Mouse (Mus musculus) thymus, postnatal 0 days (tissue): Measurements from ENCODE around the gene Polr2i. TPM values are rescaled to one million over a fixed set of nuclear protein-coding genes. Genes with fewer than 3 reads are reported as not detected.

Experiments used
- DNase-seq: peaks from one replicate; pipeline ENCODE4 v3.0.0-alpha.2; 2015; ENCODE audit warnings: low spot score
- polyA plus RNA-seq: library from polyadenylated mRNA; unstranded; fragments of >200 nt; fragmentation: Nextera tagmentation; extraction: Ambion mirVana; gene quantifications from 2 replicates; pipeline ENCODE4 v1.2.1, GENCODE M21; 2015

The Polr2i gene
- polyA plus RNA-seq, 1 experiment from 2014 or later: 134 TPM

DNA sequence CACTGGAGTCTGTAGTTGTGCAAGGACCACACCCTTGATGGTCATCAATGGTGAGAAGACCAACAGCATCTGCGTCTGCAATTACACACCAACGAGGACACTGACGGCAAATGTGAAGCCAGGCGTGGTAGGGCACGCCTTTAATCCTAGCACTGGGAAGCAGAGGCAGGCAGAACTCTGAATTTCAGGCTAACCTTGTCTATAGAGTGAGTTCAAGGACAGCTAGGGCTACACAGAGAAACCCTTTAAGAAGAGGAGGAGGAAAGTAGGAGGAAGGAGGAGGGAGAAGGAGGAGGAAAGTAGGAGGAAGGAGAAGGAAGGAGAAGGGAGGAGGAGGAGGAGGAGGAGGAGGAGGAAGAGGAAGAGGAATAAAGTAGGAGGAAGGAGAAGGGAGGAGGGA, 33.8 kb downstream of the Polr2i start:
- DNase-seq: no peak

DNA sequence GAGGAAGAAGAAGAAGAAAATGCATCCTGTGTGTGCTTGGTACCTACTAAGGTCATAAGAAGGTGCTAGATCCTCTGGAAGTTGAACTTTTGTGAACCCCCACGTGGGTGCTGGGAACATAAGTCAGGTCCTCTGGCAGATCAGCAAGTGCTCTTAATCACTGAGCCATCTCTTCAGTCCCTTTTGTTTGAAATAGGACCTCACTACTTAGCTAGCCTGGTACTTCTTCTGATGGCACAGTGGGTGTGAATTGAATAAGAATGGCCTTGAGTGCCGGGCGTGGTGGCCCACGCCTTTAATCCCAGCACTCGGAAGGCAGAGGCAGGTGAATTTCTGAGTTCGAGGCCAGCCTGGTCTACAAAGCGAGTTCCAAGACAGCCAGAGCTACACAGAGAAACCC, 34.2 kb downstream of the Polr2i start:
- no peak for DNase-seq

DNA sequence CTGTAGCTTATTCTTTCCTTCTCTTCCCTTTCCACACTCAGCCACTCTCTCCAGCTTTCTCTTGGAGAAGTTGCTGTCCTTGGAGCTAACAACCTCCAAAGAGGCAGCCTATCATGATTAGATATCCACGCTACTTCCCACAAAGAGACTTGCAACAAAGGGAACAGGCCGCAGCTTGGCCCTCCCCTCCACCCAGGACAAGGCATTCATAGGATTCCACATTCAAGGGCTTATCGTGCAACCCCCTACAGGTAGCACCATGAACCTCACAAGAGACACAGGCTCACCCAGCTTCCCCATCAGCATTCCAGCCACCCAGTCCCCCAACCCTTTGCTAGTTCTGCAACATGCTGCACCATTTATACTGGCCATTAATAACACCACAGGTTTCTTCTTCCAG, 35.0 kb downstream of the Polr2i start:
- DNase-seq: no peak

DNA sequence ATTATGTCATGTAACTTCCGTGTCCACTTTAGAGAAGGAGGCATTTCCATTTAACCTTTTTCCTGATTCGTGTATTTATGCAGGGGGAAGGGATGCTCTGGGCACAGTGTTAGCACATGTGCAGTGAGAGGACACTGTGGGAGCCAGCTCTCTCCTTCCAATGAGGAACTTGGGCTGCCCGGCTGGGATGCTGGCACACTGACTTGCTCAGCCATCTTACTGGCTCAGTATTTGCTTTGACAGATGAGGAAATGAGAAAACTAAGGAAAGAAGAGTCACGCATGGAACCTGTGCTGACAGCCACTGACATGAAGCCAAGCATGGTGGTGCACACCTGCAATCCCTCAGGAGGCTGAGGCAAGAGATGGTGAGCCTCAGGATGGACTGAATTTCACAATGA, 37.9 kb downstream of the Polr2i start:
- DNase-seq: no peak

DNA sequence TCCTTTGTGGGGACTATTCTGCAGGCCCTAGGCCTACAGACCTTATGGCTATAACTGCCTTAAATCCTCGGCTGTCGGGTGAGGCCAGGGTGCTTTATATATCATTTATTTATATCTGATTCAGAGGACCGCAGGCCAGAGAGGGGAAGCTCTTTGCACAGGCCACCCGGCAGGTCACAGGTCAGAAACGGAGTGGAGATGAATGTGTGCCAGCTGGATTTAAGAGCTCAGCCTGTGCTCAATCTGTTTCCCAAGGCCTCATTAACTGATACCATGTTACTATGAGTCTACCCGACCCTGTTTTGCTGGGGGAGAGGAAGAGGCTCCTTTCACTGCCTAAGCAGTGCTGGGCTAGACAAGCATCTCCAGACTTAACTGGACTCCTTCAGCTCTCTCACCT, 42.6 kb downstream of the Polr2i start:
- DNase-seq: no peak

DNA sequence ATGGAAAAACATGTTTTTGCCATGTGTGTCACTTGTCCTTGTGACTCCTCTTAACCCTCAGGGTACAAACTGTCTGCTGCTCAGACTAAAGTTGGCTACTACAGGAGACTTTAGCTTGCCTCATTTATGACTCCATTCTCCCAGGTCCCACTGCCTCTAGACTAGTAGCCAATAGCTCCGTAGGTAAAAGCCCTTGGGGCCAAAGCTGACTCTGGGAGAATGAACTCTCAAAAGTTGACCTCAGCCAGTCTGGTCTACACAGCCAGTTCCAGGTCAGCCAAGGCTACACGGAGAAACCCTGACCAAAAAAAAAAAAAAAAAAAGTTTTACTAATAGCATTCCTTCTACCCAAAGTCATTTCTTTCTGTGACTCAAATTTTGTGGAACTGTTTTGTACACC, 47.2 kb downstream of the Polr2i start:
- no peak for DNase-seq

DNA sequence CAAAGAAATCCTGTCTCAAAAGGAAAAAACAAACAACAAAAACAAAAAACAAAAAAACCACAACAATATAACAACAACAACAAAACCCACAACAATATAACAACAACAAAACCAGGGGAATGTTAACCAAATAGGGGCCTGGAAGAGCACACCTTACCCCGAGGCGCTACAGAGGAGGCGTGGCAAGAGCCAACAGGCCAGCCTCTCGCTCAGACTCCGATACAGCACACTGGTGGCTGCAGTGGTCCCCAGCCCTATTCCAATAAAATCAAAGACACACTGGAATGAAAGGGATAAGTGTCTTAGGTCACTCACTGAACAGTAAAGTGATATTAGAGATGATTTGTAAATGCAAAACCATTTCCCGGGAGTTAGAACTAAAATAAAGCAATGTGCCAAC, 47.8 kb downstream of the Polr2i start:
- DNase-seq: peak; percentile 3

DNA sequence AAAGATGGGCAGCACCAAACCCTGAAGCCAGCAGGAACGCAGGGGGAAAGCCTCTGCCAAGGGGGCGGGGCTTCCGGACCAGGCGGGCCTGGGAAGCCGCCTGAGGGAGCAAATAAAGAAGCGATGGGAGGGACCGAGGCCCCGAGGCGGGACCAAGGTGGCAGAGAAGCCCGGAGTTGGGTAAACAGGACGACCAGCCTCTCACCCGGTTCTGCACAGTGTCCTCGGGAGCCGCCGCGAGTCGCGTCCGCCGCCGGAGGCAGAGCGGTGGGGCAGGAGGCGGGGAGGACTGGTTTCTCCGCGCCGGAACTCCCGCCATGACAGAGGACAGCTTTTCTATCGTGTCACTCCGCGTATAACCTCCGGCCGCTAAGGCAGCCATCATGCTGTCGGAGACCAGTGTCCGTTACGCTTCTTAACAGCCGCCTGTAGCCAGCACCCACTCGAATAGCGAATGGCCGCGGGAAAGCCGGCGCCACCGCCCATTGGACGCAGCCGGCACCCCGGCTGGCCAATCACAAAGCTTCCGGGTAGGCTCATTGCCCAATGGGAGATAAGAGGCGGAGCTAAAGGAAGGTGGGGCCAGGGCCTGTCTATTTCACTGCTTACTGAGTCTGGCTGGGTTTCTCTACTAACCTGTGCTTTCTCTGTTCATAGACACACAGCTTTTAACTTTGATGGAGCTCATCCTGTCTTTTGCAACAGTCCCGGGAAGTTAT, 48.4 kb downstream of the Polr2i start, which contains the start of the genes Thap8 and Wdr62:
Gene Thap8, plus strand, starts transcription at position 144 of the 719 bp plus-strand sequence.
Gene Wdr62, minus strand, starts transcription at position 469 of the 719 bp plus-strand sequence.
- DNase-seq: peak; percentile 93

DNA sequence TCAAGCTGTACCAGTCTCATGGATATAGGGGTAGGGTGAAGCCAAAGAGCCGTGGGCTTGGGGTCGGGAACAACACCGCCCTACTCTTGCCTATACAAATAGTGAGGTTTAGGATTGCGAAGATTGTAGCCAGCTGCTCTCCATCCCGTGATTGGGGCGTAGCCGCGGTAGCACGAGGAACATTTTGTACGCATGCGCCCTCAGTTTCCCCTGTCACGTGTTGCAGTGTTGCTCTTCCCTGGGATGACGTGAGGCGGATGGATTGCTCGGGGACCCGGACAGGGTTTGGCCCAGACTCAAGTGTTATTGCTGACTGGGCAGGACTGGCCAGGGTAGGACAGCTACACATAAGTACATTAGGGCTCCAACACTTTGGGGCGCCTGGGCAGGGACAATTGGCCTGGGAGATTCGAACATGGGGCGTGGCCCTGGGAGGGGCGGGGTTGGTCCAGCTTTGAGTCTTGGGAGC, 49.0 kb downstream of the Polr2i start:
- peak; percentile 82 for DNase-seq

DNA sequence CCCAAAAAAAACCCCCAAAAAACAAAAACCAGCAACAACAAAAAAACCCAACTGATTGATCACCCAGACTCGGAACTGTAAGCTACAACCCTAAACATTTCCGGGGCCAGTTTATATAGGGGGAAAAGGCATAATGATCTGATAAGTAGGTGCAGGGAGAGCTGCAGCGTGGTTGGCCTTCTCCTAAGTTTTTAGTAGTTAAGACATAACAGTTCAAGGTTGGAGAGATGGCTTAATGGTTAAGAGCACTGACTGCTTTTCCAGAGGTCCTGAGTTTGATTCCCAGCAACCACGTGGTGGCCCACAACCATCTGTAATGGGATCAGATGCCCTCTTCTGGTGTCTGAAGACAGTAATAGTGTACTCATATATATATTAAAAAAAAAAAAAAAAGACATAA, 49.8 kb downstream of the Polr2i start:
- DNase-seq: no peak

DNA sequence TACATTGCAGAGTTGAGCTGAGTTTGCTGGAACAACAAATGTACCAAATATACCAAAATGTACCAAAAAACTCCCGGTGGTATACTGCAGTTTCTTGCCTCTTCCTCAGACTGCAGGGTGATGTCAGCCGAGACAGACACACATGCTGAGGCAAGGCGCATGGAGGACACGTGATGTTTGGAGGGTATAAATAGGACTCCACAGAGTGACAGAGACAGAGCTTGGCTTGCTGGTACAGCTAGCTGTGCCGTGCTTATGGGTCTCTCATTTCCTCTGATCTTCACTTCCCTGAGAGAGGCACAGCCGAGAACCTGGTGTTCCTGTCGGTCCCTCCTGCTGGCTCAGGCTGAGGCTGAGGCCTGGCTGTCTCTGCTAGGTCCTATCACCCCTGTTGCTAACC, 51.0 kb downstream of the Polr2i start:
- no peak for DNase-seq

Other genes with a start within 250 kb of the Polr2i start
- 3.1 and 4.2 TPM in 2 replicates for gene Zfp568, start 248.0 kb upstream of the Polr2i start, polyA plus RNA-seq
- 2.4 and 3.1 TPM in 2 replicates for gene Zfp14, start 180.6 kb upstream of the Polr2i start, polyA plus RNA-seq
- gene Zfp82, start 159.0 kb upstream of the Polr2i start, polyA plus RNA-seq: 6.8 and 7.1 TPM in 2 replicates
- 1.3 and 1.4 TPM in 2 replicates for gene Gm26920, start 141.5 kb upstream of the Polr2i start, polyA plus RNA-seq
- 9.2 and 10.6 TPM in 2 replicates for gene Zfp566, start 141.4 kb upstream of the Polr2i start, polyA plus RNA-seq
- gene Zfp260, start 137.2 kb upstream of the Polr2i start, polyA plus RNA-seq: 59.0 and 59.7 TPM in 2 replicates
- 10.9 and 13.6 TPM in 2 replicates for gene Zfp382, start 110.0 kb upstream of the Polr2i start, polyA plus RNA-seq
- gene Zfp146, start 62.2 kb upstream of the Polr2i start, polyA plus RNA-seq: 7.6 and 9.6 TPM in 2 replicates
- gene Cox7a1, start 47.8 kb upstream of the Polr2i start, polyA plus RNA-seq: 9.2 and 11.6 TPM in 2 replicates
- gene Capns1, start 33.1 kb upstream of the Polr2i start, polyA plus RNA-seq: 66.9 and 76.2 TPM in 2 replicates
- gene Tbcb, start 324 bp downstream of the Polr2i start, polyA plus RNA-seq: 149 and 155 TPM in 2 replicates
- 0.26 and 0.78 TPM in 2 replicates for gene Ovol3, start 3.8 kb downstream of the Polr2i start, polyA plus RNA-seq
- gene Thap8, start 48.1 kb downstream of the Polr2i start, polyA plus RNA-seq: 0.19 and 0.23 TPM in 2 replicates
- gene Wdr62, start 48.5 kb downstream of the Polr2i start, polyA plus RNA-seq: 6.4 and 7.8 TPM in 2 replicates
- 1.2 and 1.9 TPM in 2 replicates for gene Clip3, start 59.8 kb downstream of the Polr2i start, polyA plus RNA-seq
- gene Alkbh6, start 76.8 kb downstream of the Polr2i start, polyA plus RNA-seq: 71.3 and 71.8 TPM in 2 replicates
- gene Syne4, start 82.9 kb downstream of the Polr2i start, polyA plus RNA-seq: 7.6 and 9.5 TPM in 2 replicates
- gene E130208F15Rik, start 89.8 kb downstream of the Polr2i start, polyA plus RNA-seq: 0.68 and 2.0 TPM in 2 replicates
- gene Sdhaf1, start 91.9 kb downstream of the Polr2i start, polyA plus RNA-seq: 19.0 and 22.7 TPM in 2 replicates
- 0.14 and 0.18 TPM in 2 replicates for gene Lrfn3, start 130.8 kb downstream of the Polr2i start, polyA plus RNA-seq
- 112 and 116 TPM in 2 replicates for gene Tyrobp, start 181.8 kb downstream of the Polr2i start, polyA plus RNA-seq
- 110 and 139 TPM in 2 replicates for gene Hcst, start 187.9 kb downstream of the Polr2i start, polyA plus RNA-seq
- gene Nfkbid, start 189.8 kb downstream of the Polr2i start, polyA plus RNA-seq: 20.2 and 20.3 TPM in 2 replicates
- 1.3 and 2.8 TPM in 2 replicates for gene Aplp1, start 213.6 kb downstream of the Polr2i start, polyA plus RNA-seq
- 0.10 and 0.17 TPM in 2 replicates for gene Kirrel2, start 225.7 kb downstream of the Polr2i start, polyA plus RNA-seq
- gene Nphs1, start 226.4 kb downstream of the Polr2i start, polyA plus RNA-seq: 0.29 and 0.46 TPM in 2 replicates